In the genomic region with DNA sequence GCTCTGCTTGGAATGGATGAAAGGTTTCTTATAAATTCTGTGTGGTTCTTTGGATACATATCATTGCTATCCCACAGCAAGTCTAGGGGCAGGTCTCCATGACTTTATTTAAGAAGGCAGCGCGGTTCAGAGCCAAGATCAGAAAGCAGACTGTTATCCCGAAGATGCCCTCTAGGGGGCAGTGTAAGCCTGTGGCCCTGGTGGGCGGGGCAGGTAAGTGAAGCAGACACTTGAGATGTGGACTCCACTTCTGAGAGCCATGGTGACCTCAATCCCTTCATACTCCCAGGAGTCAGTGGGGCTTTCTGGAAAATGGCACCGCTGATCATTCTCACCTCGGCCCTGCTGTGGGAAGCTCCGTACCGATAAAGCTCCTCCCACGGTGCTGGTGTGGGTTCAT, we compare ENCODE assay signal across 7 mouse cellular contexts.
A peak's percentile ranks its signal among the peaks of the same experiment; 100 is the strongest.
DNase-seq lines count a peak whose midpoint lies in the region; ATAC-seq lines count a peak whose summit lies in the region.

No protein-coding gene starts in this region.

- no peaks in the 10 kb centered on the region for H3K4me1 ChIP-seq in midbrain, embryonic 11.5 days (ENCODE audit: control insufficient read depth, insufficient read depth, low read length)
- H3K4me1 ChIP-seq in midbrain, embryonic 13.5 days (replicated peaks) = no peaks in the 10 kb centered on the region
- H3K4me1 ChIP-seq in kidney, embryonic 15.5 days = 0 out of 2 replicates have a peak, but pooled peaks cover 3% of the 10 kb centered on the region
- peaks cover 3% of the 10 kb centered on the region; the same call in 1 of the 2 replicates for H3K4me1 ChIP-seq in megakaryocyte, embryonic 14.5 days

- H3K4me2 ChIP-seq in midbrain, embryonic 11.5 days = no peak overlapping the region
- H3K4me2 ChIP-seq in midbrain, embryonic 13.5 days (replicated peaks) = no peak overlapping the region
- H3K4me2 ChIP-seq in kidney, embryonic 15.5 days = peak overlapping the region; percentile 22; the same call in 1 of the 2 replicates

- peak; percentile 91 for DNase-seq in midbrain, embryonic 11.5 days (ENCODE audit: low spot score, missing footprints)
- DNase-seq in forelimb bud, embryonic 11.5 days (ENCODE audit: low read depth, low spot score) = peak; percentile 65
- peak; percentile 72 for DNase-seq in thymus, postnatal 0 days (ENCODE audit: low spot score)

- no peak overlapping the region for H3K9ac ChIP-seq in midbrain, embryonic 11.5 days (ENCODE audit: low read length)
- H3K9ac ChIP-seq in midbrain, embryonic 13.5 days (replicated peaks) = no peak overlapping the region
- no peak overlapping the region for H3K9ac ChIP-seq in kidney, embryonic 15.5 days

- H3K36me3 ChIP-seq in midbrain, embryonic 11.5 days (ENCODE audit: control insufficient read depth, insufficient read depth, low read length) = no peaks in the 10 kb centered on the region
- H3K36me3 ChIP-seq in midbrain, embryonic 13.5 days = no peaks in the 10 kb centered on the region
- no peaks in the 10 kb centered on the region for H3K36me3 ChIP-seq in kidney, embryonic 15.5 days
- no peaks in the 10 kb centered on the region for H3K36me3 ChIP-seq in megakaryocyte, embryonic 14.5 days (replicated peaks; ENCODE audit: low read length)

- H3K4me3 ChIP-seq in midbrain, embryonic 11.5 days (ENCODE audit: low read depth, low read length) = no peak overlapping the region
- H3K4me3 ChIP-seq in midbrain, embryonic 13.5 days (replicated peaks) = no peak overlapping the region
- no peak overlapping the region for H3K4me3 ChIP-seq in kidney, embryonic 15.5 days (replicated peaks)
- H3K4me3 ChIP-seq in megakaryocyte, embryonic 14.5 days (replicated peaks) = peak overlapping the region; percentile 12

- no peak for ATAC-seq in midbrain, embryonic 11.5 days (ENCODE audit: low FRiP score)
- ATAC-seq in midbrain, embryonic 13.5 days = no peak
- ATAC-seq in activated CD4-positive, CD25-positive, alpha-beta regulatory T cell, adult 4 months = peak; percentile 49
- no peak for ATAC-seq in kidney, embryonic 15.5 days (replicated peaks; ENCODE audit: low FRiP score)

- 33% methylated on average over 9 of the region's 9 CpGs for WGBS in midbrain, embryonic 11.5 days
- WGBS in midbrain, embryonic 13.5 days = 36% methylated on average over 9 of the region's 9 CpGs
- WGBS in kidney, embryonic 15.5 days = 38% methylated on average over 9 of the region's 9 CpGs

- H3K9me3 ChIP-seq in midbrain, embryonic 11.5 days (ENCODE audit: control insufficient read depth, low read length) = no peaks in the 10 kb centered on the region
- no peaks in the 10 kb centered on the region for H3K9me3 ChIP-seq in midbrain, embryonic 13.5 days
- no peaks in the 10 kb centered on the region; the same call in 1 of the 2 replicates for H3K9me3 ChIP-seq in kidney, embryonic 15.5 days (replicated peaks)
- H3K9me3 ChIP-seq in megakaryocyte, embryonic 14.5 days = no peaks in the 10 kb centered on the region

- H3K27me3 ChIP-seq in midbrain, embryonic 11.5 days (ENCODE audit: control insufficient read depth, insufficient read depth, low read length) = no peaks in the 10 kb centered on the region
- H3K27me3 ChIP-seq in midbrain, embryonic 13.5 days = no peaks in the 10 kb centered on the region
- H3K27me3 ChIP-seq in kidney, embryonic 15.5 days = no peaks in the 10 kb centered on the region
- H3K27me3 ChIP-seq in megakaryocyte, embryonic 14.5 days (replicated peaks) = no peaks in the 10 kb centered on the region

- H3K27ac ChIP-seq in midbrain, embryonic 11.5 days (ENCODE audit: low read depth, low read length) = no peak overlapping the region
- no peak overlapping the region for H3K27ac ChIP-seq in midbrain, embryonic 13.5 days
- no peak overlapping the region for H3K27ac ChIP-seq in kidney, embryonic 15.5 days
